Mouse (Mus musculus): ENCODE measurements around the gene Angptl7. TPM values are rescaled to one million over a fixed set of nuclear protein-coding genes. Genes with fewer than 3 reads are reported as not detected.

The Angptl7 gene
- polyA plus RNA-seq, 1 experiment from 2014 or later, result 0.44 TPM

DNA sequence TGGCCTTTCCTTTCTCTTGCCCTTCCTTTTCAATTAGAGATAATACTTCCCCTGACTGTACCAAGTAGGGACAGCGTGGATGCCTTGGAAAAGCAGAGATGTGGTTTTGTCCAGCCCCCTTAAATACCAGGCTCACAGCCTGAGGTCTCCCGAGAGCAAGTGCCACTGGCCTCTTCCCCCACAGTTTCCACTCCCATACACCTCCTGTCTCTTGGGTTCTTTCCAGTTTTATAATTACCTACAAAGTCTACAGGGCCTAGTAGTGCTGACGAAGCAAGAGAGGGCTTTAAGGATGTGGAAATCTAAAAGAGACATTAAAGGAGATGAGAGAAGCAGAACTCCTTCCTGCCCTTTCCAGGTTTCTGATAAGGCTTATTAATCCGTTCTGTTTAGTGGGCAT lies 17.5 kb upstream of the Angptl7 start:
- 51% methylated on average over 4 of the region's 4 CpGs for WGBS
- 0 out of 2 replicates have a peak overlapping the region, but pooled peaks have one; percentile 49 for H3K27ac ChIP-seq (replicated peaks)
- peaks cover 15% of the 10 kb centered on the region for H3K4me1 ChIP-seq (replicated peaks)
- no peak overlapping the region for H3K4me3 ChIP-seq
- peaks cover 60% of the 10 kb centered on the region for H3K36me3 ChIP-seq
- no peak overlapping the region for H3K4me2 ChIP-seq
- H3K27me3 ChIP-seq, result no peaks in the 10 kb centered on the region
- H3K9ac ChIP-seq, result no peak overlapping the region
- ATAC-seq (ENCODE audit: low FRiP score, low read depth), result no peak; the same call in 1 of the 2 replicates
- H3K9me3 ChIP-seq, result no peaks in the 10 kb centered on the region

DNA sequence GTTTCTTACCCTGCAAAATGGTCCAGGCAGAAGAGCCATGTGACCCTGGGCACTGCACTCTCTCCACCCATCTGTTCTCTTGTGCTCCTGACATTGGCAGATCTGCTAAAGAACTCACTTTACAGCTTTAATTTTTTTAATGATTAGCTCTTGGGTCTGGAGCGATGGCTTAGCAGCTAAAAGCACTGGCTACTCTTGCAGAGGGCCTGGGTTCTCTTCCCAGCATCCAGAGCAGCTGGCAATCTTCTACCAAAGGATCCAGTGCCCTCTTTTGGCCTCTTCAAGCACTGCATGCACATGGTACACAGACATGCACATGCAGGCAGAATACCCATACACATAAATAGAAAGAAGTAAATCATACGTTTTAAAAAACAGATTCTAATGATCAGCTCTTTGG lies 15.1 kb upstream of the Angptl7 start:
- Histone ChIP-seq H3K36me3 (peaks cover 46% of the 10 kb centered on the region), H3K9ac (no peak overlapping the region), H3K4me3 (no peak overlapping the region), H3K27me3 (no peaks in the 10 kb centered on the region), H3K9me3 (no peaks in the 10 kb centered on the region), H3K4me2 (no peak overlapping the region), H3K27ac (replicated peaks) (no peak overlapping the region), H3K4me1 (replicated peaks) (peaks cover 15% of the 10 kb centered on the region)
- WGBS, result 92% methylated on average over 2 of the region's 2 CpGs
- no peak for ATAC-seq (ENCODE audit: low FRiP score, low read depth)

- Histone ChIP-seq H3K4me1 (replicated peaks) (peaks cover 8% of the 10 kb centered on the region), H3K9ac (no peak overlapping the region), H3K27me3 (no peaks in the 10 kb centered on the region), H3K36me3 (peaks cover 45% of the 10 kb centered on the region), H3K9me3 (no peaks in the 10 kb centered on the region), H3K27ac (replicated peaks) (peak overlapping the region; percentile 16; the same call in 1 of the 2 replicates), H3K4me2 (no peak overlapping the region), H3K4me3 (no peak overlapping the region)
- no peak for ATAC-seq (ENCODE audit: low FRiP score, low read depth)
- 60% methylated on average over 6 of the region's 6 CpGs for WGBS
Observed at GRCm38 (mm10) chr4:148513021-148513559, 12.8 kb upstream of the Angptl7 start.

GRCm38 (mm10) chr4:148511334-148511733 lies 11.1 kb upstream of the Angptl7 start:
- Histone ChIP-seq H3K4me3 (no peak overlapping the region), H3K36me3 (peaks cover 38% of the 10 kb centered on the region), H3K4me2 (no peak overlapping the region), H3K27me3 (no peaks in the 10 kb centered on the region), H3K4me1 (replicated peaks) (no peaks in the 10 kb centered on the region), H3K27ac (replicated peaks) (no peak overlapping the region), H3K9ac (no peak overlapping the region), H3K9me3 (no peaks in the 10 kb centered on the region)
- no peak for ATAC-seq (ENCODE audit: low FRiP score, low read depth)
- WGBS, result 96% methylated on average over 4 of the region's 4 CpGs

DNA sequence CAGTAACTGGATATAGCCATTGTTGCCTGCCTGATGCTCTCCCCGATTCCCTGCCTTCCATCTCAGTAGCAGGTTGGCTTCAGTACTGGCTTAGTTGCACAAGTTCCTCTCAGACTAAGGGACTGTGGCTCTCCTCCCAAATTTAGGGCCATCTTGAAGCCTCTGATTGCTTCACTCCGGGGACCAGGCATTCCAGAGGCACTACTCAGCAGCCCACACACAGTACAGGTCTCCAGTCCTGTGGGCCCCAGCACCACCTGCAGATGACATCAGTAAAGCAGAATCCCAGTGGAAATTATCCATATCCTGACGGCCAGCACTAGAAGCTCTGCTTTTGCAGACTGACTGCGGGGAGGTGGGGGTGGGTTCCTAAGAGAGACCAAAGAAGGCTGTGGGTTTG lies 10.4 kb upstream of the Angptl7 start:
- Histone ChIP-seq H3K9ac (no peak overlapping the region), H3K4me2 (no peak overlapping the region), H3K36me3 (peaks cover 40% of the 10 kb centered on the region), H3K9me3 (no peaks in the 10 kb centered on the region), H3K27me3 (no peaks in the 10 kb centered on the region), H3K27ac (replicated peaks) (no peak overlapping the region), H3K4me1 (replicated peaks) (no peaks in the 10 kb centered on the region), H3K4me3 (no peak overlapping the region)
- no peak for ATAC-seq (ENCODE audit: low FRiP score, low read depth)
- WGBS, result 86% methylated on average over 4 of the region's 4 CpGs

DNA sequence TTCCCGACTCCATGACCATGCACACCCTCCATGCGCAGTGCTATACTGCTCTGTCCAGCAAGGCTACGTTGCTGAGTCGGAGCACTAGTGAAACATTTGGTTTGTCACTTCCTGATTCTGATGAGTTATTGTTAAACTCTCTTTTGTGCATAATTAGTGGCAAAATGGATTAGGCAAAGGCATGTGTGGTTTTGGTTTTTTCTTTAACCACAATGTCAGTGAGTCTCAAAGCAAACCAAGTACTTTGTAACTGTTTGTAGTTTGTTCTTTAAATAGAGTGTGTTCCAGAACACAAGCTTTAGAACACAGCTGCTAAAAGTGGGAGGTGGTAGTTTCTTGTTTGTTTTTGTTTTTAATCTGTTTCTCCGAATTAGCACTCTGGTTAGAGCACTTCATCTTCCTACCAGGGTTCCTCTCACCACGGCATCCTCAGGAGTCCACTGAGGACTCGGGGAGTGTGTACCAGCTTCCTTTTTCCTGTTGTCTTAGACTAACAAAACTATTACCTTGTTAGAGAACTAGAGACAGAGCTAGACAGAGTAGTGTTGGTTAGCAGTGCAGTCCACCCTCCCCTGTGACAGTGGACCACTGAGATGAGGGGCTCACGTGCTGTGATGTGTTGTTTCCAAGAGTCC lies 9.3 kb upstream of the Angptl7 start:
- Histone ChIP-seq H3K27me3 (no peaks in the 10 kb centered on the region), H3K4me3 (no peak overlapping the region), H3K4me1 (replicated peaks) (peaks cover 4% of the 10 kb centered on the region), H3K9me3 (no peaks in the 10 kb centered on the region), H3K4me2 (no peak overlapping the region), H3K9ac (no peak overlapping the region), H3K36me3 (peaks cover 30% of the 10 kb centered on the region), H3K27ac (replicated peaks) (no peak overlapping the region)
- WGBS, result 95% methylated on average over 8 of the region's 8 CpGs
- ATAC-seq (ENCODE audit: low FRiP score, low read depth), result no peak

DNA sequence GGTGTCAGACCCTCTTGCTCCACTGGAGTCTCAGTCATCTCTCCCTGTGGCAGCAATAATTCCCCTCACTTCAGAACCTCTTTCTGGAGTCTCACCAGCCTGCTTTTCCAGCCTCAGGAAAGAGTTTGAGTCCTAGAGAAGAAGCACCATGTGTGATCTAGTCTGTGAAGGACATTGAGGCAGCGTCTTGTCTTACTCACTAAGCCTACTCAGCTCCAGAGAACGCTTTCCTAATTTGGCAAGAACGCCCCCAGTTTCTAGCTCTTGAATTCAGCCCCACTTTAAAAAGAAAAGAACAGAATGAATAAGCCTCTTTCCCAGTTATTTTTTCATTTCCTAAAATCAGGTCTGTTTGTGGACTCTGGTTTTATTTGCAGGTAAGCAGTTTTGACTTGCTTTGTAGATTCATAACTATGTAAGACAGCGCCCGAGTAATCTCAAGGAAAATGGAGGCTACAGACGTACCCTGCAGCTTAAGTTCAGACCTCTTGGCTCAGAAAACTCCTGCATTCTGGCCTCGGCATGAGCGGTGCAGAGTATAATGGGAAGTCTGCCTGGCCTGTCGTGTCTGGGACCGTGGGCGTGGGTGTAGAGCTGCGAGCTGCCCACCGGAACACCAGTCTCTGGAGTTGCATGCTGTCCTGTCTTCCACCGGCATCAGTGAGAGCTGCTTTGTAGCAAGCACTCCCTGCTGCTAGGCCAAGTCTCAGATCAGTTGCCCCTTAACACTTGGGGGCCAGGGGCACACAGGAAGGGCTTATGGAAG lies 8.0 kb upstream of the Angptl7 start:
- Histone ChIP-seq H3K27me3 (no peaks in the 10 kb centered on the region), H3K4me1 (replicated peaks) (peaks cover 14% of the 10 kb centered on the region), H3K4me3 (no peak overlapping the region), H3K9me3 (no peaks in the 10 kb centered on the region), H3K27ac (replicated peaks) (no peak overlapping the region), H3K36me3 (peaks cover 23% of the 10 kb centered on the region), H3K9ac (no peak overlapping the region), H3K4me2 (no peak overlapping the region)
- WGBS, result 94% methylated on average over 14 of the region's 14 CpGs
- no peak for ATAC-seq (ENCODE audit: low FRiP score, low read depth)

- Histone ChIP-seq H3K27ac (replicated peaks) (no peak overlapping the region), H3K9me3 (no peaks in the 10 kb centered on the region), H3K4me1 (replicated peaks) (peaks cover 14% of the 10 kb centered on the region), H3K9ac (no peak overlapping the region), H3K27me3 (no peaks in the 10 kb centered on the region), H3K4me3 (no peak overlapping the region), H3K4me2 (no peak overlapping the region), H3K36me3 (peaks cover 25% of the 10 kb centered on the region)
- no peak for ATAC-seq (ENCODE audit: low FRiP score, low read depth)
- WGBS, result 82% methylated on average over 5 of the region's 5 CpGs
Observed at GRCm38 (mm10) chr4:148507585-148507984, 7.3 kb upstream of the Angptl7 start.

- H3K36me3 ChIP-seq, result peaks cover 37% of the 10 kb centered on the region
- WGBS, result 36% methylated on average over 8 of the region's 8 CpGs
- H3K9ac ChIP-seq, result no peak overlapping the region
- no peak overlapping the region for H3K4me2 ChIP-seq
- H3K4me1 ChIP-seq (replicated peaks), result peaks cover 14% of the 10 kb centered on the region
- H3K9me3 ChIP-seq, result no peaks in the 10 kb centered on the region
- H3K4me3 ChIP-seq, result no peak overlapping the region
- H3K27ac ChIP-seq (replicated peaks), result peak overlapping the region; percentile 57; the same call in 1 of the 2 replicates
- no peaks in the 10 kb centered on the region for H3K27me3 ChIP-seq
- peak; percentile 87 for ATAC-seq (ENCODE audit: low FRiP score, low read depth)
Observed at GRCm38 (mm10) chr4:148504497-148504959, 4.3 kb upstream of the Angptl7 start.

- Histone ChIP-seq H3K9me3 (no peaks in the 10 kb centered on the region), H3K4me2 (no peak overlapping the region), H3K27me3 (no peaks in the 10 kb centered on the region), H3K27ac (replicated peaks) (peak overlapping the region; percentile 46), H3K9ac (no peak overlapping the region), H3K36me3 (peaks cover 50% of the 10 kb centered on the region), H3K4me1 (replicated peaks) (peaks cover 8% of the 10 kb centered on the region; the same call in 1 of the 2 replicates), H3K4me3 (no peak overlapping the region)
- ATAC-seq (ENCODE audit: low FRiP score, low read depth), result peak; percentile 71
- WGBS, result 69% methylated on average over 25 of the region's 25 CpGs
Observed at GRCm38 (mm10) chr4:148495874-148496689, 4.2 kb downstream of the Angptl7 start.

GRCm38 (mm10) chr4:148495160-148495559 lies 5.1 kb downstream of the Angptl7 start:
- ATAC-seq (ENCODE audit: low FRiP score, low read depth), result no peak
- Histone ChIP-seq H3K27ac (replicated peaks) (peak overlapping the region; percentile 46; the same call in 1 of the 2 replicates), H3K36me3 (peaks cover 52% of the 10 kb centered on the region), H3K4me1 (replicated peaks) (peaks cover 8% of the 10 kb centered on the region; the same call in 1 of the 2 replicates), H3K27me3 (no peaks in the 10 kb centered on the region), H3K4me2 (no peak overlapping the region), H3K9ac (no peak overlapping the region), H3K4me3 (no peak overlapping the region), H3K9me3 (no peaks in the 10 kb centered on the region)
- WGBS, result 85% methylated on average over 6 of the region's 6 CpGs

All from hindbrain, embryonic 15.5 days (tissue).